Mouse (Mus musculus) CD8-positive naive resting alpha-beta T cell, adult 2 months (primary cell): ENCODE measurements around the gene Ate1.
"Not testable (repeated sequence)": the region's sequence is repeated elsewhere in the genome, so short reads cannot be mapped to it uniquely, and the experiment has no call there.

Source experiments
- DNase-seq, 2 experiments: peaks; one replicate each; pipeline ENCODE4 v3.0.0; 2022; ENCODE audit warnings: low read depth in 2 of 2, low spot score in 2 of 2

The Ate1 gene

GRCm38 (mm10) chr7:130523451-130523850, 3.3 kb upstream of the Ate1 start:
- no peak for DNase-seq

DNA sequence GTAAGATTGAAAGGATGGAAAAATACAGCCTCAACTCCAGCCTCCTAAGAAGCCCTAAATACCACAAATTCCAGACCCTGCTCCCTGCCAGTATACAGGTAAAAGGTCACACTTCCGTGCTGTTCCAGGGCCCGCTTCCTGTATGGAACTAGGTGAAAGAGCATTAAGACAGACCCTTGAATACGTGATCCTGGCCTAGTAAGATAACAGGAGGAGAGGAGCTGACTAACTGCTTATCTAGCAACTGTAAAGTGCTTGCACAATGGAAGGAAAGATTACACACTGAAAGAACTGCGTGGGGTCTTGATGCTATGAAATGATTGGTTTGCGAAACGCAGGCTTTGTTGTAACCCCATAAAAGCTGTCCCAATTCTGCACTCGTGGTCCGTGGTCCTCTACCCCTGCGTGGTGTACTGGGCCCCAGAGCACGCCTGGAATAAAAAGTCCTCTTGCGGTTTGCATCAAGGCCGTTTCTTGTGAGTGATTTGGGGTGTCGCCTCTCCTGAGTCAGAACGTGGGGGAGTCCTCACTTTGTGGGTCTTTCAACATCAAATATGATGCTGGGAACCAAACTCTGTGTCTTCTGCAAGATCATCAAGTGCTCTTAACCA, 748 bp upstream of the Ate1 start:
- DNase-seq: no peak

DNA sequence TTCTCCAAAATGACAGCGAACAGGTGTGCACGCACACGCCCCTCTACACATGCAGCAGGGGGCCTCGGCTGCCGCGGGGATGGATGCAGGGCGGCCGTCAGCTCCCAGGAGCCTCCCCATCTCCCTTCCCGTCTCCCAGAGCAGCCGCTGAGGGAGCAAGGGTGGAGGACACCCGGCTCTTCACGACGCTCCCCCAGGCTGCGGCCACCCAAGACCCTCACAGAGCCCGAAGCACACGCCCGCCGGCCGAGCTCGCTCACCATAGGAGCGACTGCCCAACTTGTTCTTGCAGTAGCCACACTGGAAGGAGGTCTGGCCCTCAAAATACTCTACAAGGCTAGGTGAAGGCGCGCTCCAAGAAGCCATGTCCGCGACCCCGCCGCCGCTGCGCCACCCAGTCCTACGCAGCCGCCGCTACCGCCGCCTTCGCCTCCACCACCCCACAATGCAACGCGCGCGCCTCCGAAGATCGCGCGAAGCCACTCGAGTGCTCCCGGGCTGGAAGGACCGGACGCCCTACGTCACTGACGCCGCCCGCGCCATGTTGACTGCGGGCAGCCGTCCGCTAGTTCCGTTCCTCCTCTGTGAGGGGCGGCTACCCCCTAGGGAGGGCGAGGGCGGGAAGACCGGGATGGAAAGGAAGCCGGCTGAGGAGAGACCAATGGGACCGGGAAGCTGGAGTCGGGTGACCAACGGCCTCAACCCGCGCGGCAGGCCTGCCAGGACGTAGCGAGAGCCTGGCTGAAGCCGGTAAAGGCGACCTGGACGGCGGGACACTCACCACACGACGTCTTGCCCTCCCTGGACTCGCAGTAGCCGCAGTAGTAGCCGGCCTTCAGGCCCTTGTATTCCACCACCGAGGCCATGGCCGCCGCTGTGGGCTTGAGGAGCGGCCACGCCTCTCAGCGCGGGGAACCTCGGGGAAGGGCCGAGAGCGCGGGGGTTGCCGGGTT, 797 bp downstream of the Ate1 start:
- peak; percentile 89 to 93 for DNase-seq

GRCm38 (mm10) chr7:130518213-130519095, 1.7 kb downstream of the Ate1 start:
- peak in 1 of 2 experiments; percentile 9 for DNase-seq

DNA sequence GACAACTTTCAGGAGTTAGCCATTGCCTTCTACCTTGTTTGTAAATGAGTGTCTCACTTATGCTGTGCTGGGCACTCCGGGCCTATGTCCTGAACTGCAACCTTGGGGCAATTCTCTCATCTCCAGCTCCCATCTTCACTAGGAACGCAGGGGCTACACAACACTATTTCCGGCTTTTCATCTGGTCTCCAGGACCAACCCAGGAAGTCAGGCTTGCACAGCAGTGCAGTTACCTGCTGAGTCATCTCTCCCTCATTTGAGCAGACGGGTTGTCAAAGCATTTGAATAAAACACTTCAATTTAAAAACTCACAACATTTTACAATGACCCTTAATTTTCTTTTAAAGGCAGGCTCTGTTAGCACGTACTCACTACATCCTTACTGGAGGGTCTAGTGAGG, 9.9 kb downstream of the Ate1 start:
- no peak for DNase-seq

- DNase-seq: no peak
These were observed 17.2 kb downstream of the Ate1 start for GRCm38 (mm10) chr7:130503006-130503405.

DNA sequence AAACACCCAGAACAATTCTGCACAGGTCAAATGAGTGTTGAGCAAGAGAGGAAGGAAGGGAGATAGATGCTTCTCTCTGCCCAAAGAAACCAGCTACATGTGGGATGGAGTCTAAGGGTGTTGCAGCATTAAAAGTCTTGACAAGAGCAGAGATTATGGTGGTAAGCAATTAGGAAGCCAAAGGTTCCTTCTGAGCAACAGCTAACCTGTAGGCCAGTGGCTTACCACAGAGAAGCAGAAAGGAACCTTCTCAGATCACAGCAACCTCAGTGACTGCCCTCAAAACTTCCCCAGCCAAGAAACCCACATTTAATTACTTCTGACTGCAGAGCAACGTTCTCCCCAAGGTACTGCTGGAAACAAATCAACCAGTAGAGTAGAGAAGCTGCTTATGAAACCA, 18.7 kb downstream of the Ate1 start:
- no peak for DNase-seq

DNA sequence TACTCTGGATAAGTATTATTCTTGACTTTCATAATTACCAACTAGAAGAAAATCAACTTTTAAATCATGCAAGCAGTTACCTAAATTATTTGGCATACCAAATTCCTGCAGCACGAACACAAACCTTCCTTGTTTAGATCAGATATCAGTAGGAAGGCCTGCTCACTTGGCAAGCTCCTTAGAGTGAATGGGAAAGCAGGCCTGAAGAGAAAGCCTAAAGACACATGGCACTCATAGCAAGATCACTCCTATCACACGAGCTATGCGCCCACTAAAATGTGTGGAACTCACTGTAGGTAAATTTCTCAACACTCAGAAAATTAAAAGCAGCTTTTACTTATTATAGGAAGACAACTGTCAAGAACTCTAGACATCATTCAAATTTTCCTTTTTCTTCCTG, 26.8 kb downstream of the Ate1 start:
- DNase-seq: no peak

GRCm38 (mm10) chr7:130492026-130492425, 28.1 kb downstream of the Ate1 start:
- DNase-seq: no peak

- not testable (repeated sequence) for DNase-seq
These were observed 41.2 kb downstream of the Ate1 start for GRCm38 (mm10) chr7:130479003-130479402.

GRCm38 (mm10) chr7:130475970-130476369, 44.2 kb downstream of the Ate1 start:
- peak; percentile 1 to 31 for DNase-seq

- DNase-seq: no peak
These were observed 46.3 kb downstream of the Ate1 start for GRCm38 (mm10) chr7:130473881-130474280.

- DNase-seq: no peak
These were observed 47.5 kb downstream of the Ate1 start for GRCm38 (mm10) chr7:130472683-130473082.

GRCm38 (mm10) chr7:130471045-130471444, 49.1 kb downstream of the Ate1 start:
- no peak for DNase-seq

- no peak for DNase-seq
These were observed 64.5 kb downstream of the Ate1 start for GRCm38 (mm10) chr7:130455587-130456246.

DNA sequence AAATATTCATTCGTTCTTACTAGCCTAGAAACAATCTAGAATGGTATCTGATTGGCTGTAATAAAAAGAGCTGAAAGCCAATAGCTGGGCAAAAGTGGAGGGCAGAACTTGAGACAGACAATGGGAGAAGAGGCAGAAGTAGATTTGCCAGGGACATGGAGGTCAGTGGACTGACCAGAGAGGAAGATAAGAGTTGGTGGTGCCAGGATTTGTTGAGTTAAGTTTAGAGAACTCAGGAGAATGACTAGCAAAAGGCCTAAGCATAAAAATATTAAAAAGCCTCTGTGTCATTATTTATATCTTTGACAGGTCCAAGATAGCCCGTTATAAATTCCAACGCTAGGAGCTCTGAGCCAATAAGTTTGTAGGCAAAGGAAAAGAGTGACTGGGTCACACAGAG, 65.9 kb downstream of the Ate1 start:
- DNase-seq: no peak

- DNase-seq: no peak
These were observed 84.4 kb downstream of the Ate1 start for GRCm38 (mm10) chr7:130435776-130436175.

DNA sequence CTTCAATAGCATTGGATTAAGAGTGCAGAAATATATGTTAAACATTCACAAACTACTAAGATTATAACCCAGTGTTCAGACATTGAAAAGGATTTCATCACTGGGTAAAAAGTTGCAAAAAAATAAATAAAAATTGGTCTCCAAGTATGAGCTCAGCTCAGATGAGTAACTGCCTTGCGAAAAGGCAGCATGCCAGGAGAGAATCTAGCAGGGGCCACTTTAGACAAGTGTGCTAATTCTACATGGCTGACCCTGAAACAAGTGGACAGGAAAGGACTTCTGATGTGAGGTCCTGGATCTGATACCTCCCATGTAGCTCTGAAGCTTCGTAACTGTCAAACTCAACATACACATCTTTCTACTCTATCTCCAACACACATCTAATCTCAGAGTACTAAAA, 88.0 kb downstream of the Ate1 start:
- DNase-seq: no peak

DNA sequence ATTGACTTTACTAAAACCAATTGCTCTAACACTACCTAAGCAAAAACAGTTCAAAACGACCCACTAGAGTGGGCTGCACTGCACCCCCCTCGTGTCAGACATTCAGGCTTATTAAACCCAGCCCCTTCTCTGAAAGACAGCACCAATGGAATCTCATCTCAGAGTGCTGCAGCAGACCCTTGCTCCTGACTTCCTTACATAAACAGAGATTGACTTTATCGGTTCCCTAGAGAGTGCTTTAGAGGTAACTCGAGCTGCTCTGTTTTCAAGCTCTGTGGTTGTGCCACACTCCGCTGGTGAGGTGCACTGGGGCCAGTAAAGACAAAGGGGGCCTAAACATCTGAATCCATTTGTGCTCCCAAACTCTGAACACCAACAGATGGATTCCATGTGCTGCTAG, 93.6 kb downstream of the Ate1 start:
- DNase-seq: no peak

- DNase-seq: no peak
These were observed 94.2 kb downstream of the Ate1 start for GRCm38 (mm10) chr7:130425991-130426390.

DNA sequence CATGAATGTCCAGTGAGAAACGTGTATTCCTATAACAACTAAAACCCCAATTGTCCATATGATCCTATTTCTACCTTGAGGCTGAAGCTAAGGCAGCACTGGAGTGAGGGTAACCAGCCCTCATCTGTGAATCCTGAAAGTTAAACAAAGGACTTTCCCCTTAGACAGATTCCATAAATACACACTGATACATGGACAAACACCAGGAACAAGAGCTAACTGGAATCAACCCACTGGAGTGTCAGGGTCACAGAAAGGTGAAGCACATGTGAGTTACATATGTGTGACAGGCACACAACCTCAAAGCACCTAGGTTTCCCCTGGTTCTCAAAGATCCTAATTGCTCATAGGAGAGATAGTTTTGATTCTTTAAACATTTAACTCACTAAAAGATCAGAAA, 100.2 kb downstream of the Ate1 start:
- DNase-seq: no peak
